Mouse (Mus musculus) left cerebral cortex, postnatal 36 days (tissue): Measurements from ENCODE around the gene Ifitm5. TPM values are rescaled to one million over a fixed set of nuclear protein-coding genes. Genes with fewer than 3 reads are reported as not detected.

Experiments used
- DNase-seq, 2 experiments: peaks; one replicate each; pipeline ENCODE4 v3.0.0; 2021 to 2022; ENCODE audit warnings: low spot score in 2 of 2, mixed read lengths in 1 of 2
- intact Hi-C: fragments of 180-260 bp; cut with DNase I; formaldehyde crosslinking; loops from one replicate; pipeline ENCODE4 v1.15.1; 2025
- total RNA-seq, 2 experiments: library from RNA; stranded (reverse); gene quantifications; 2 replicates each; pipeline ENCODE4 v1.2.3; 2021

The Ifitm5 gene
- total RNA-seq, 2 experiments from 2014 or later = not detected

- intact Hi-C loops = no loop called here
Measured at GRCm38 (mm10) chr7:140966921-140967320, 16.8 kb upstream of the Ifitm5 start, which contains the start of gene Ifitm1. Gene Ifitm1 (plus strand): TSS chr7:140967221.

GRCm38 (mm10) chr7:140962733-140963132 is 12.6 kb upstream of the Ifitm5 start:
- intact Hi-C loops = loop anchor here (5.0 kb wide), 1 partner anchor 45 kb away; no protein-coding TSS in a partner anchor
- DNase-seq = no peak

More at GRCm38 (mm10) chr7:140966921-140967320, 16.8 kb upstream of the Ifitm5 start, which contains the start of gene Ifitm1:
- DNase-seq = no peak

GRCm38 (mm10) chr7:140961416-140961815 is 11.3 kb upstream of the Ifitm5 start:
- no peak for DNase-seq
- intact Hi-C loops = loop anchor here (5.0 kb wide), 1 partner anchor 46 kb away; no protein-coding TSS in a partner anchor

- no peak for DNase-seq
- intact Hi-C loops = loop anchor here (5.0 kb wide), 1 partner anchor 47 kb away; no protein-coding TSS in a partner anchor
Measured at GRCm38 (mm10) chr7:140960026-140960425, 9.9 kb upstream of the Ifitm5 start.

GRCm38 (mm10) chr7:140959181-140959901 is 9.2 kb upstream of the Ifitm5 start:
- no peak for DNase-seq
- intact Hi-C loops = loop anchor here (1.0 kb wide), 1 partner anchor 89 kb away; no protein-coding TSS in a partner anchor

- intact Hi-C loops = no loop called here
- no peak for DNase-seq
Measured at GRCm38 (mm10) chr7:140956556-140956869, 6.4 kb upstream of the Ifitm5 start.

- peak; percentile 50 to 57 for DNase-seq
- intact Hi-C loops = no loop called here
Measured at GRCm38 (mm10) chr7:140955758-140956555, 5.9 kb upstream of the Ifitm5 start, which contains the start of the genes Gm45717 and Ifitm2. Gene Gm45717 (minus strand): TSS chr7:140955937. Gene Ifitm2 (minus strand): TSS chr7:140955987.

- no peak for DNase-seq
Measured at GRCm38 (mm10) chr7:140955342-140955741, 5.3 kb upstream of the Ifitm5 start.

GRCm38 (mm10) chr7:140954733-140955071 is 4.6 kb upstream of the Ifitm5 start:
- intact Hi-C loops = no loop called here
- DNase-seq = no peak

More at GRCm38 (mm10) chr7:140955342-140955741, 5.3 kb upstream of the Ifitm5 start:
- intact Hi-C loops = no loop called here

- DNase-seq = no peak
- intact Hi-C loops = no loop called here
Measured at GRCm38 (mm10) chr7:140953800-140954732, 4.0 kb upstream of the Ifitm5 start.

- no peak for DNase-seq
- intact Hi-C loops = no loop called here
Measured at GRCm38 (mm10) chr7:140953133-140953532, 3.0 kb upstream of the Ifitm5 start.

GRCm38 (mm10) chr7:140952441-140952840 is 2.4 kb upstream of the Ifitm5 start:
- intact Hi-C loops = no loop called here
- DNase-seq = no peak

- intact Hi-C loops = no loop called here
- DNase-seq = no peak
Measured at GRCm38 (mm10) chr7:140951765-140952164, 1.7 kb upstream of the Ifitm5 start.

GRCm38 (mm10) chr7:140951051-140951450 is 960 bp upstream of the Ifitm5 start:
- intact Hi-C loops = no loop called here
- no peak for DNase-seq

GRCm38 (mm10) chr7:140949255-140949654 is 836 bp downstream of the Ifitm5 start:
- no peak for DNase-seq
- intact Hi-C loops = no loop called here

GRCm38 (mm10) chr7:140948161-140948560 is 1.9 kb downstream of the Ifitm5 start:
- intact Hi-C loops = no loop called here
- DNase-seq = no peak

- DNase-seq = no peak
- intact Hi-C loops = no loop called here
Measured at GRCm38 (mm10) chr7:140946980-140947379, 3.1 kb downstream of the Ifitm5 start.

- intact Hi-C loops = no loop called here
- no peak for DNase-seq
Measured at GRCm38 (mm10) chr7:140946311-140946710, 3.8 kb downstream of the Ifitm5 start.

- no peak for DNase-seq
- intact Hi-C loops = no loop called here
Measured at GRCm38 (mm10) chr7:140945247-140945646, 4.8 kb downstream of the Ifitm5 start.

- no peak for DNase-seq
- intact Hi-C loops = no loop called here
Measured at GRCm38 (mm10) chr7:140944236-140944635, 5.9 kb downstream of the Ifitm5 start.
